Mouse (Mus musculus) T-helper 2 cell (primary cell): ENCODE measurements around the gene Sv2a.
"Not testable (repeated sequence)": the region's sequence is repeated elsewhere in the genome, so short reads cannot be mapped to it uniquely, and the experiment has no call there.

Experiments
- in situ Hi-C: fragments of 300-600 bp; cut with MboI, MseI; formaldehyde crosslinking; loops from one replicate; pipeline ENCODE4 v1.15.1; 2025; ENCODE audit warnings: high pct_unique_total_duplicates

Gene Sv2a

DNA sequence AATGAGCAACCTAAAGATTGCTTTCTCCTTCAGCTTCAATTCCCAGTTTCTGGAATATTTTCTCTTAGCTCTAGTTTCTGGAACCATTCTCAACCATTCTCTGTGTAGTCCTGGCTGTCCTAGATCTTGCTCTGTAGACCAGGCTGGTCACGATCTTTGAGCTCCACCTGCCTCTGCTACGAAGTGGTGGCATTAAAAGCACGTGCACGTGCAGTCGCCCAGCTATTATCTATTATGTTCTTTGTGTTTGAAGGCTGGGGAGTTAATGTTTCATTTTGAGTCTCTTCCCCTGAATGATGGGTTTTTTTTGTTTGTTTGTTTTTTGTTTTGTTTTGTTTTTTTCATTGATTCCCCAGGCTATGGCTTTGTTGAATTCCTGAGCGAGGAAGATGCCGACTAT is 7.8 kb upstream of the Sv2a start:
- in situ Hi-C loops, result loop anchor here (10.0 kb wide), 1 partner anchor 642 kb away; no protein-coding TSS in a partner anchor

DNA sequence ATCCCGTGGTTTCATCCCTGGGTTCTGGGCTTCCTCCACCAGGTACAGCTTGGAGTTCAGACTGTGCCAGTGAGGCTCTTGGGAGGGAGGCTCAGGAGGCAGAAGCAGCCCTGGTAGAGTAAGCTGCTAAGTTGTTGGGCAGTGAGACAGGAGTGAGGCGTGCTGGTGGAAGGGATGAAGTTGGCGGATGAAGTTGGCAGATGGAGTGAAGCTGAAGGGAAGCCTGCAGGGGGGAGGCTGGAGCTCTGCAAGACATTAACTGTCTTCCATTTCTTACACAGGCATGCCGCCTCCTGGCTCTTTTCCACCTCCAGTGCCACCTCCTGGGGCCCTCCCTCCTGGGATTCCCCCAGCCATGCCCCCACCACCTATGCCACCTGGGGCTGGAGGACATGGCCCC is 6.9 kb upstream of the Sv2a start:
- in situ Hi-C loops, result loop anchor here (10.0 kb wide), 1 partner anchor 641 kb away; no protein-coding TSS in a partner anchor

DNA sequence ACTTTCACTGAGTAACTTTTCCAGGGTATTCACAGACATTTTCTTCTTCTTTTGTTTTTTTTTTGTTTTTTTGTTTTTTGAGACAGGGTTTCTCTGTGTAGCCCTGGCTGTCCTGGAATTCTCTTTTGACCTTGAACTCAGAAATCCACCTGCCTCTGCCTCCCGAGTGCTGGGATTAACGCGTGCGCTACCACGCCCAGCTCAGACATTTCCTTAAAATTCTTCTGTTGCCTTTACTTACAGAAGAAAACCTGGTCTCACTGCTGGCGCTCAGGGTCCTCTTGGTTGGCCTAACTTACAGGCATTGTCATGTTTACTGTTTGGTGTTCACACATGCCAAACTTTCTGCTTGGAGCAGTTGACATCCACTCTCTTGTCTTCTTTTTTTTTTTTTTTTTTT is 5.7 kb upstream of the Sv2a start:
- in situ Hi-C loops, result loop anchor here (10.0 kb wide), 1 partner anchor 640 kb away; no protein-coding TSS in a partner anchor

DNA sequence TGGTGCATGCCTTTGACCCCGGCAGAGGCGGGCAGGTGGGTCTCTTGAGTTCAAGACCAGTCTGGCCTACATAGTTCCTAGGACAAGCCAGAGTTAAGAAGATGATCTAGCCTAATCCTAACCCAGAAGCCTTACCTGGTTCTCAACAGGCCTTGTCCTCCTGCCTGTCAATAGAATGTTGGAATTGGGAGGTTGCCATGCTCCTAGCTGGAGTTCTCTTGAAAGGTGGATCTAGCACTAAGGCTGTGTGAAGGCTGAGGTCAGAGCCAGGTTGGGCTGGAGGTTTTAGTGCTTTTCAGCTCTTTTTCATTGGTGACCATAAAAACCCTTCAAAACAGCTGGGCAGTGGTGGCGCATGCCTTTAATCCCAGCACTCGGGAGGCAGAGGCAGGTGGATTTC is 2.5 kb upstream of the Sv2a start:
- in situ Hi-C loops, result loop anchor here (10.0 kb wide), 1 partner anchor 636 kb away; no protein-coding TSS in a partner anchor

DNA sequence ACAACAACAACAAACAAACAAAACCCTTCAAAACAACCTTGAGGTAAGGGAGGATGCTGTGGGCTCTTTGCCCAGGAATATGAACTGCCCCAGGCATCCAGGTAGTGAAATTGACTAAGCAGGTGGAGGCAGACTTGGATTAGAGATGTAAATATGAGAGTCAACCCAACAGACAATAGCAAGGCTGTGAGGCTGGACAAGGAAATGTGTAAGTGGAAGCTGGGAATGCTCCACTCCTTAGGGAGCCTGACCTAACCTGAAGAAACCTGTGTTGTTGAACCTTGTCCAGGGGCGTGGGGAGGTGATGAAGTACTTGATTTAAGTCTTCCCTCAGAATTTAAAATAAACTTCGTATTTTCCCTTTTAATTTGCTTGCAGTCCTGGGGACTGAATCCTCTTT is 2.0 kb upstream of the Sv2a start:
- in situ Hi-C loops, result loop anchor here (10.0 kb wide), 1 partner anchor 636 kb away; no protein-coding TSS in a partner anchor

DNA sequence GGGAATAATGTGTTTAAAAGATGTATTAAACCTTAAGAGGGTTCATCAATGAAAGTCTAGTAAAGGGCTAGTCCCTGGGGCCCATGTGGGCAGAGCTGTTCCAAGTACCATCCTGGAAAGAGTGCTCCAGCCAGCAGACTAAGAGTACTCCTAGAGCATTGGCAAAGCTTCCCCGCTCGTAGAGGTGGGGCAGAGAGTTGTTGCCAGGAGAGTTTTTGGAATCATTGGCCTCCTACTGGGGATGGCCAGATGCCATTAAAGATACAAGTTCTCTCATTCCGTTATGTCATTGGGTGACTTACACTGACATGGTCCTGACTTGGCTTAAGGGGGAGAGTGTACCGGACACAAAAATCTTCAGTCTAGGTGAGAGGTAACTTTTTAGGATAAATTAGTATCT is 1.4 kb upstream of the Sv2a start:
- in situ Hi-C loops, result loop anchor here (10.0 kb wide), 1 partner anchor 635 kb away; no protein-coding TSS in a partner anchor

DNA sequence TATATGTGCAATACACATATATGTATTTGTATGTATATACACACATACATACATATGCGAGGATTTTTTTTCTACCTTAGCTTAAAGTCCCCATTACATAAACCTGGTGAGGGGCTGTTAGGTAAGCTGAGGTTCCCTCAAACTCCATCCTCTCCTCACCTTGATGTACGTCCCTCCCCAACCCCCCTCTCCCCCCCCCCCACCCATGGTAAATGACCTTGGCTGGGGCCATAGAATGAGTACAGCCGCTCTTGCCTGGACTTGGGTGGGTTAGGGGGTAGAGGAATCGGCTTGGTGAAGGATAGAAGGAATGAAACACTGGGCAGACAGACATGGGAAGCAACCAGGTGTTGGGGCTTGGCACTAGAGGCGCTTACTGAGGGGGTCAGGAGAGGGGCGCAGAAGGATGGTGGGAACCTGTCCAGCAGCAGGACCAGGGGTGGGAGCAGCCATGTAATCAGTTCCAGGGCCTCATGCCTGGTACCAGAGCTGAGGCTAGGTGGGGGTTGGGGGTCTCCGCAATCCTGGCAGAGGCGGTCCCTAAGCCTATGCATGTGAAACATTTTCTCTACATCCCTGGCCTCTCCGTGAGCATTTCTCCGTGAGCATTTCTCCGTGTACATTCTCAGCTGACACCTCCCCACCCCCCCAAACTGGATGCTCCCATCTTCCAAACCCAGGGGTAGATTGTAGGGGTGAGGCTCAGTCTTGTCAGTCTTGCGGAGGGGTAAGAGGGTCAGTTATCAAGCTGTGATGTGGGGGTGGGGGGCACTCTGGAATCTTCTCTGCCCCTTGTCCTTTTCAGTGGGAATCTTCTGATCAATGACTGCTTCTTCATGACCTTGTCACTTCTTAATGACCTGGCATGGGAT is 795 bp downstream of the Sv2a start:
- in situ Hi-C loops, result loop anchor here (5.0 kb wide), 1 partner anchor 46 kb away; no protein-coding TSS in a partner anchor

DNA sequence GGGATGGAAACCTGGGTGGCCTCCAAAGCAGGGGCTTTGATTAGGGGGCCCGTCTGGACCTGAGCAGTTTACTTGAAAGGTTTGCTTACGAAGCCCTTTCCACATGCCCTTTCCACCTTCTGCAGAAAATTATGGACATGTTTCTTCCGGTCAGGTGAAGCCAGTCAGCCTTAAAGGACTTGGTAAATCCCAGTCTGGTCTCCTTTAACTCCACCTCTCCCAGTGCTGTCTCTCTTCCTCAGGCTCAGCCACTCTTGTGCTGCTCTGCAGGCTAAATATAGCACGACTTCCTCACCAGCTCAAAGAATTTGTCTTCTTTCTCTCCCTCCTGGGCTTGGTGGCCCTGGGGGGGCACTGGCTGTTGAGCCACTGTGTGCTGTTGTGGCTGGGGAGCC is 1.4 kb downstream of the Sv2a start:
- in situ Hi-C loops, result loop anchor here (5.0 kb wide), 1 partner anchor 45 kb away; no protein-coding TSS in a partner anchor

DNA sequence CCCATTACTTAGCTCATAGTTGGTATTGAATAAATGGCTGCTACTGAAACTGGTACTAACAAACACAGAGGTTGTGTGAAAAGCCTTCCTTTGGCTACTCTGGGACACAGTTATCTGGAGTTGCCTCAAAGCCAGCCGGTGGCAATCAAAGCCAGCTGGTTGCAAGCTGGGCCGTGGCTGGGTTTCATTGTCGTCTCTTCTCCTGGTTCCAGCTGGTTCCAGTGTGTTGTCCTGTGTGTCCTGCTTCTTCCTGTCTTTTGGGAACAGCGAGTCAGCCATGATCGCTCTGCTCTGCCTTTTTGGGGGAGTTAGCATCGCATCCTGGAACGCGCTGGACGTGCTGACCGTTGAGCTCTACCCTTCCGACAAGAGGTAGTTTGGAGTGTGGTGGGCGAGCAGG is 12.0 kb downstream of the Sv2a start:
- in situ Hi-C loops, result no loop called here

DNA sequence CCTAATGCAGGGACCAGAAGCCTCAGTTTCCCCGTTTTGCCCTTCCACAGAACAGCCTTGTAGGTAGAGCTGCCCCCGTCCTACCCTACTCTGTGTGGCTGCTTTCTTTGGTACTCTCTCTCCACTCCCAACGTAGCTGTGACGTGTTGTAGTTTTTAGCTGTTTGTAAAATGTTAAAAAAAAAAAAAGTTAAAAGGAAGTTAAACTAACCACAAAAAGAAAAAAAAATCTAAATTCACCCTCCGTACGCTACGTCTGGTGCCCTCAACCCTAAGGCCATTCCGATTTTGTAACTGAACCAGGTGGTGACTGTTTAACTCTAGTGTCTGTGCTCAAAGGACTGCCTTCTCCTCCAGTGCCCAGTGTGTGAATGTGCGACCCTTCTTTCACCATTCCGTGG is 14.0 kb downstream of the Sv2a start:
- in situ Hi-C loops, result no loop called here

DNA sequence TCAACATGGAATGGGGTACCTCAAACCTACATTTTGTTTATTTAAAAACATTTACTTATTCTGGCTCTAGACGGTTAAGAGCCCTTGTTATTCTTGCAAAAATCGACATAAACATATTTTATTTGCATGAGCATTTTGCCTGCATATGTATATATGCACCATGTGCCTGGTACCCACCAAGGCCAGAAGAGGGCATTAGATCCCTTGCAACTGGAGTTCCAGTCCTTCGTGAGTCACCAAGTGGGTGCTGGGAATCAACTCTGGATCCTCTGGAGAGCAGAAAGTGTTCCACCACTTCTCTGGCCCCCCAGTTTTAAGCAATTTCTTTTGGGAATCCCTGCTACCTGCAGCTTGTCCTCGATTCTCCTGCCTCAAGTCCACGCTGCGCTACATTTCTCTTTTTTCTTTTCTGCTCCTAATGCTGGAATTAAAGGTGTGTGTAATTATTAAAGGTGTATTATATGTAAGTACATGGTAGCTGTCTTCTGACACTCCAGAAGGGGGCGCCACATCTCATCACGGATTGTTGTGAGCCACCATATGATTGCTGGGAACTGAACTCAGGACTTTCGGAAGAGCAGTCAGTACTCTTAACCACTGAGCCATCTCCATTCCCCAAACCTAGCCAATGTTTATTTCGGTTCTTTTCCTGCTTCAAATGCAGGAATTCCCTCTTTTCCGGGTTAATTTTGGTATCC is 14.8 kb downstream of the Sv2a start:
- in situ Hi-C loops, result no loop called here

DNA sequence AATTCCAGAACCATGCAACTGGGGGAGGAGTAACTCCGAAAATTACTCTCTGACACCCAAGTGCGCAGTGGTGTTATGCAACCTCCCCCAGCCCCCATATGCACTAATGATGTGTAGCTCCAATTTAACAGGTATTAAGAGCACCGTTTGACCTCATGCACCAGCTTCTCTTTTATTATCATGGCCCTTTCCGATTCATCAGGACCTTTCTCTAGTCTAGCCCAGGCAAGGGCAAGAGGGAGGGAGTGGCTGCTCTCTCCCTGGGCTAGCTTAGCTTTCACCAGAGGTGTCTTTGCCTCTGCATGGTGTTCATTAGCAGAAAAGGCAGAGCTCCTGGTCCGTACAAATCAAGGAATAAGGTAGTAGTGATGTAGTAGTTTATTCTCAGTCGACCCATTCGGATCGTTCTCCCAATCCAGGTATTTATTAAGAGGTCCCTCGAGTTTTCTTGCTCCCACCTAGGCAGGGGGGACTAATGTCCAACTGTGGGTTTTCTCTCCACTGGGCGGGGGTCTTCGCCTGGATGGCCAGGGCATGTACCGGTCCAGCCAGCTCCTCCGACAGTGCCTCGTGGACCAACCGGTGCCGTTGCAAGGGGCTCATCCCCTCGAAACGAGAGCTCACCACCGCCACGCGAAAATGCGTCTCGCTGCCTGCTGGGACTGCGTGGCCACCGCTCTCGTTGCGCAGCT is 15.6 kb downstream of the Sv2a start:
- in situ Hi-C loops, result no loop called here

DNA sequence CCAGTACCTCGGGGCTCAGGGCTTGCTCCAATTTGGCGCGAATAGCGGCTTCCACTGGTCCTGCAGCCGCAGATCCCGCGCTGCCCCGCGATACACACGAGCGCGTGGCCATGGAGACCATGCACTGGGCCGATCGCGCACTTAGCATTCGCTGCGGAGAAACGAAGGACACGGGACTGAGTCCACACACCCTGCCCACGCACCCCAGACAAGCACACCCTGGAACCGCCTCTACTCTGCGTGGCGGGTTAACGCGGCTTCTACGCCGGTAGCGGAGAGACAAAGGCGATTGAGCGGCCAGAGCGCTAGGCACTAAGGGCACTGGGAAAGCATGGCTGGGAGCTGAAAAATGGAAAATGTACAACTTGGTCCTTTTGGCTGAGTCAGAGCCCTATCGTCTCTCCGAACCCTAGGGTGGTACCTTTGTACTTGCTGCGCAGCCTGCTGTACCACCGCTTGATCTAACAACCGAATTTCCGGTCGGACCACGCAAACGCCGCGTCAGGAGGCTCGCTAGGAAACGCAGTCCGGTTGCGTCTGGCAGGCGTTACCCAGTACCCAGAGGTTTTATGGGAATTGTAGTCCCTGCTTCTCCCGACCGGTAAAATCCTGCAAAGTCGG is 16.3 kb downstream of the Sv2a start:
- in situ Hi-C loops, result no loop called here

DNA sequence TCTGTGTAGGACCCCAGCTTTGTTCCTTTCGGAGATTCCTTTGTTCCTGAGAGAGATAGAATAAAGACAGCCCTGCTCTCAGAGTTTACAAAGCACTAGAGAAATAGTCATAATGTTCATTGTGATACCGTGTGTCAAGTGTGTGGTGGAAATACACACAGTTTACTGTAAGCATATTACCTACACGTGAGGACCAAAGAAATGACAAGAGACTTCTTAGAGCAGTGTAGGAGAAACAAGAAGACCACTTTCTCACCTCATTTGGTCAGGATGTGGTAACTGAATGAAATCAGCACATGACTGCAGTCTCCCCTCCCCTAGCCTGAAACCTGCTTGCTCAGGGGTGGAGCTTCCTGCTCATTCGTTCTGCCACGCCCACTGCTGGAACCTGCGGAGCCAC is 17.2 kb downstream of the Sv2a start:
- in situ Hi-C loops, result no loop called here

DNA sequence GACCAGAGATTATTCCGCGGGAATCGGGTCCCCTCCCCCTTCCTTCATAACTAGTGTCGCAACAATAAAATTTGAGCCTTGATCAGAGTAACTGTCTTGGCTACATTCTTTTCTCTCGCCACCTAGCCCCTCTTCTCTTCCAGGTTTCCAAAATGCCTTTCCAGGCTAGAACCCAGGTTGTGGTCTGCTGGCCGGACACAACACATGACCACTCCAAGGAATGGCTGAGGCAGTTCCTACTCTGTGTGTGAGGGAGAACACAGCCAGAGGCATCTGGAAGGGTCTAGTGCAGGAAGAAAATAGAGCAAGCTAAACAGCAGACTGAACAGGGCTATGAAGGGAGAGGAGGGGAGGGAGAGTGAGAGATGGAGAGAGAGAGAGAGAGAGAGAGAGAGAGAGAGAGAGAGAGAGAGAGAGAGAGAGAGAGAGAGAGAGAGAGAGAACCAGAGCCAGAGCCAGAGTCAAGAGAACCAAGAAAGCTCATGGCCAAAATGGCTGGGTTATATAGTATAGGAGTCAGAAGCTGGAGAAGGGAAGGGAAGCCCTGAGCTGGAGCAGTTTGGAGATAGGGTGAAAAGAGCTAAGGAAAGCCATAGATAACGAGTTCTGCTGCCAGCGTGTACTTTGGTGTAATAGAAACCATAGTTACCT is 17.8 kb downstream of the Sv2a start:
- in situ Hi-C loops, result not testable (repeated sequence)

DNA sequence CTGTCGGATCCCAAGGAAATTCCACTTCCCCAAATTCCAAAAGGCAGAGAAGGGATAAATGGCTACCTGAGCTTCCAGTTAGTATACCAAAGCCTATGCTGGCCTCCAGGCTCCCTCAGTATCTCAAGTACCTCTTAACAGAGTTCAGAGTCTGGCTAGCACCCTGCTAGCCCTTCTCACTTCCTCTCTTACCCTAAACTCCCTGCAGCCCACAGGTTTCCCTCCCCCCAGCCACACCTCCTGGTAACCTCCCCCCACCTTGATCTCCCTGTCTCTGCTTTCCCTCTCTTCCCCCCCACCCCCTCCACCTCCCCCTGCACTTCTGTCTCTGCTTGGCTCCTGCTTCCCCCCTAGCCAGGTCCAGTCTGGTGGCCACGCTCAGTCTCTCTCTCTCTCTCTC is 18.8 kb downstream of the Sv2a start:
- in situ Hi-C loops, result no loop called here

DNA sequence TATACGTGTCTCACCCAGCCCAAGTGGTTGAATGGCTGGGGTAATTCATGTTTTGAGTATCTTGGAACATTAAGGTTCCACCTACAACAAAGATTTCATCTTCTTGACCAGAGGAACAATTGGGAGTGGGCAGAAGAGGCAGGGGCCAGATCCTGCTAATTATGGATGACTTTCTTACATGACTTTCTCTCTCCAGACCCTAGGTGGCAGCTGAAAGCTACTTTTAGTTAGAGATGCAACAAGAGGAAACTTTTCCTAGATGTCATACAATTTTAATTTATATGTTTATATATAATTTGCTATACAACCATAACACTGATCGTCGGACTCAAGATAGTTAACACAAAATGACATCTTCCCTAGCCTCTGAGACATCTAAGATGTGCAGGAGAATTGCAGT is 26.9 kb downstream of the Sv2a start:
- in situ Hi-C loops, result no loop called here

DNA sequence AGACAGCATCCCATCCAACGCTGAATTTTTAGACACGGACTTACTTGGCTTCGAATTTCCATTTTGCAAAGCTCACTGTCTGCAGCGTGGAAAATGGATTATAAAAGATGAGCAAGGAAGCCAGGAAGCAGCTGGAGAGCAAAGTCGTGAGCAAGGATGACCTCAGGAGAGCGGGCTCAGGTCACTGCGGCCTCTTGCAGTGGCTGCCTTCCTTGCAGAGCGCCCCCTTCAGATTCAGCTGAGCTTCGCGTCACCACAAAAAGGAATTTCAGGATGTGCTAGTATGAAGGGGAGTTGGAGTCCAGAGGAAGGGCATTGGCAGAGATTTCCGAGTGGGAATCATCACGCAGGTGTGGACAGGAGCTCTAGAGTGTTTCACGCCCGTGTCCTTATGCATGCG is 28.3 kb downstream of the Sv2a start:
- in situ Hi-C loops, result no loop called here

DNA sequence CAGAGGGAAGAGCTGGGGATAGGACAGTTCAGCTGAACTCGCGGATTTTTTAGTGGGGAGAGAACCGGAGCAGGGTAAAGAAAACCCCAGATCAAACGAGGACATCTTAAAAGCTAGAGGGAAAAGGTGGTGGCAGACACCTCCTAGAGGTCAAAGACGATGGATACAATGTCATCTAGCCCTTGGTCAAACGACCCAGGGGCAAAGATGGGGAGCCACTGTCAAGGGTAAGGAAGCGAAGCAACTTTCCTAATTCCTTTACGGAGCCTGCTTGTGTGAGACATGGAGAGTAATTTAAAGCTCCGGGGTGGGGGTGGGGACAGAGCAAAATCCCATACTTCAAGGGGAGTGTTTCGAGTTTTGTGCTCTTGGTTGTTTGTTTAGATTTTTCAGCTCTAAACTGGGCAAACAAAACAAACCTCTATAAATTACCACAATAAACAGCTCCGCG is 38.3 kb downstream of the Sv2a start:
- in situ Hi-C loops, result no loop called here

DNA sequence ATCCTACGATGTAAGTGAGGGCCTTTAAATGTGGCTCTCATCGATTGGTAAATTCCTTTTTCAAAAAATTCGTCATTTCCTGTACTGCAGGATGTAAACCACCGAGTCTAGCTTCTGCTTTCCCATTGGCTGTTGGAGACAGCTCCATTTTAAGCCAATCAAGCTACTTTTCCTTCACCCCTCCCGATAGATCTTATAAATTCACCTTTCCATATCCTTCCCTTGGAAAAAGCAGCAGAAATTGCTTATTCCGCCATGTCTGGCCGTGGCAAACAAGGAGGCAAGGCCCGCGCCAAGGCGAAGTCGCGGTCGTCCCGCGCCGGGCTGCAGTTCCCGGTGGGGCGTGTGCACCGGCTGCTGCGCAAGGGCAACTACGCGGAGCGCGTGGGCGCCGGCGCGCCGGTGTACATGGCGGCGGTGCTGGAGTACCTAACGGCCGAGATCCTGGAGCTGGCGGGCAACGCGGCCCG is 38.7 kb downstream of the Sv2a start, which contains the start of the genes Bola1 and Hist2h2ab:
Gene Bola1 (minus strand): TSS at position 49 of the 470 bp plus-strand sequence.
Gene Hist2h2ab (plus strand): TSS at position 205 of the 470 bp plus-strand sequence.
- in situ Hi-C loops, result loop anchor here (5.0 to 10.0 kb wide), 2 partner anchors 157 to 1205 kb away; partner anchors contain the start of gene Zfp687
